Mouse (Mus musculus): ENCODE results near the gene Immp2l. TPM values are rescaled to one million over a fixed set of nuclear protein-coding genes. Genes with fewer than 3 reads are reported as not detected.

Immp2l gene
- polyA plus RNA-seq, 2 experiments: 6.9 to 10.6 TPM

DNA sequence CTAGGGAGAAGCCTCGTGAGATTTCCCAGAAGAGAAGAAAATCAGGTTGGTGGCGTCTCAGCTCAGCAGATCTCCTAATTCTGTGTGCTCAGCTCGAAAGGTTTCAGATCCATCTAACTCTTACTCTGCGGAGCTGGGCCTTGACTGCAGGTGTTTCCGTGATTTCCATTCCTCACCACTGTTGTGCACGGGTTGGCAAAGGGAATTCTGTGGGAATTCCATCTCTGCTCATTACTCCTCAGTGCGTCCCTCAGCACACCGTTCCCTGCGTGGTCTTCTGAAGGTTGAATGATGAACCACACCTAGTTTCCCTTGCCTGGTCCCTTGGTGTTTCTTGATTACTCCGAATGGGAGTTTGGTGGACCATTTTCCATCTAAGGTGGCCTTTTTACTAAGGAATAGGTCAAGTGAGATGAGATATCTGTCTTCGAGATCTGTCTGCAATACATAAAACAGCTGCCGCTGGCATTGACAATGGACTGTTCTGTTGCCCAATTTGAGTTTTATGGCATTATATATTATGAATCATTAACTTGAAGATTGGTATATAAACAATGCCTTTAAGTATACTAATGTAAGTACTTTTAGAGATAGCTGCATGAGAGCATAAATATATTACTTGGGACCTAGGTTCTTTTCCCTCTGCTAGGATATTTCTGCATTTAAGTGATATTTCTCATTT, 23.3 kb downstream of the Immp2l start:
- 90% methylated on average over 12 of the region's 12 CpGs for WGBS
- H3K4me3 ChIP-seq (replicated peaks; ENCODE audit: low read length): no peak overlapping the region
- no peaks in the 10 kb centered on the region for H3K27me3 ChIP-seq (ENCODE audit: control insufficient read depth, insufficient read depth, low read length)
- TF ChIP-seq POLR2A (IDR thresholded peaks at IDR 0.05; ENCODE audit: borderline replicate concordance, extremely low read depth, insufficient read depth, insufficient read length): no peak
- H3K9ac ChIP-seq (ENCODE audit: low read depth, low read length, severe bottlenecking): no peak overlapping the region
- no peaks in the 10 kb centered on the region for H3K9me3 ChIP-seq (ENCODE audit: control insufficient read depth, low read length)
- no peak for ATAC-seq (ENCODE audit: low FRiP score, low read depth)
- no peak overlapping the region for H3K27ac ChIP-seq (replicated peaks; ENCODE audit: low read depth, low read length)
- no peak overlapping the region for H3K4me2 ChIP-seq (replicated peaks; ENCODE audit: low read depth, low read length, severe bottlenecking)
- no peaks in the 10 kb centered on the region for H3K4me1 ChIP-seq (ENCODE audit: control insufficient read depth, insufficient read depth, low read length)
- no peaks in the 10 kb centered on the region for H3K36me3 ChIP-seq (ENCODE audit: control insufficient read depth, insufficient read depth, low read length)
- DNase-seq (ENCODE audit: low spot score): no peak

DNA sequence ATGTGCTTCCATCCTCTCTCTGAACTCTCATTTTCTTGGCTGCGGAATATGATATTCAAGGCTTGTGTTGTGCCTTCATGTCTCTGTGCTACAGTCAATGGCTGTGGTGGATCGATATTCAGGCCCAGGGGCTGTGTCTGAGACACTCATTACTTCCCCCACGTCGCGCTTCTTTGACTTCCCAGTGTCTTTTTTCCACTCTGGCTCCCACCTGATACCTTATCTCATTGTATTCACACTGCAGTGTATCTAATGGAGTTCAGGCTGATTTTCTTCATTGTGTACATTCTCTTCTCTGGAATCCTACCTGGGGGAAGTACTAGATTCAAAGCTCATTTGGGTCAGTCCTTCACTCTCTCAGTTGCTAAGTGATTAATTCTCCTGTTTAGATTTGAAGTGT, 27.1 kb downstream of the Immp2l start:
- no peak for ATAC-seq (ENCODE audit: low FRiP score, low read depth)
- no peak for TF ChIP-seq POLR2A (IDR thresholded peaks at IDR 0.05; ENCODE audit: borderline replicate concordance, extremely low read depth, insufficient read depth, insufficient read length)
- Histone ChIP-seq H3K4me3 (replicated peaks; ENCODE audit: low read length) (no peak overlapping the region), H3K36me3 (ENCODE audit: control insufficient read depth, insufficient read depth, low read length) (no peaks in the 10 kb centered on the region), H3K27me3 (ENCODE audit: control insufficient read depth, insufficient read depth, low read length) (no peaks in the 10 kb centered on the region), H3K27ac (replicated peaks; ENCODE audit: low read depth, low read length) (no peak overlapping the region), H3K4me1 (ENCODE audit: control insufficient read depth, insufficient read depth, low read length) (no peaks in the 10 kb centered on the region), H3K9ac (ENCODE audit: low read depth, low read length, severe bottlenecking) (no peak overlapping the region), H3K9me3 (ENCODE audit: control insufficient read depth, low read length) (no peaks in the 10 kb centered on the region), H3K4me2 (replicated peaks; ENCODE audit: low read depth, low read length, severe bottlenecking) (no peak overlapping the region)
- 81% methylated on average over 5 of the region's 5 CpGs for WGBS
- DNase-seq (ENCODE audit: low spot score): no peak

DNA sequence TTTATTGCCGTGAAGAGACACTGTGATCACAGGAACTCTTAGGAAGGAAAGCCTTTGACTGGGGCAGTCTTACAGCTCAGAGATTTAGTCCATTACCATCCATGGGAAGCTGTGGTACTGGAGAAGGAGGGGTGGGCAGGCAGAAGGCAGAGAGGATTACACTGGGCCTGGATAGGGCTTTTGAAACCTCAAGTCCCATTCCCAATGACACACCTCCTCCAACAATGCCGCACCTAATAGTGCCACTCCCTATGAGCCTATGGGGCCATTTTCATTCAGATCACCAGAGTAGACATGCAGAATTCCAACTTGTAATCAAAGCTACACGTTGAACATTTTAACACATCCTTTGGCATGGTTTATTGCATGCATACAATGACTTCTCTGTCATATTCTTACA, 29.0 kb downstream of the Immp2l start:
- Histone ChIP-seq H3K9me3 (ENCODE audit: control insufficient read depth, low read length) (no peaks in the 10 kb centered on the region), H3K9ac (ENCODE audit: low read depth, low read length, severe bottlenecking) (no peak overlapping the region), H3K27me3 (ENCODE audit: control insufficient read depth, insufficient read depth, low read length) (no peaks in the 10 kb centered on the region), H3K4me1 (ENCODE audit: control insufficient read depth, insufficient read depth, low read length) (no peaks in the 10 kb centered on the region), H3K27ac (replicated peaks; ENCODE audit: low read depth, low read length) (no peak overlapping the region), H3K4me3 (replicated peaks; ENCODE audit: low read length) (no peak overlapping the region), H3K36me3 (ENCODE audit: control insufficient read depth, insufficient read depth, low read length) (no peaks in the 10 kb centered on the region), H3K4me2 (replicated peaks; ENCODE audit: low read depth, low read length, severe bottlenecking) (no peak overlapping the region)
- ATAC-seq (ENCODE audit: low FRiP score, low read depth) (no peak), DNase-seq (ENCODE audit: low spot score) (no peak)
- 70% methylated on average over 3 of the region's 3 CpGs for WGBS
- TF ChIP-seq POLR2A (IDR thresholded peaks at IDR 0.05; ENCODE audit: borderline replicate concordance, extremely low read depth, insufficient read depth, insufficient read length): no peak

DNA sequence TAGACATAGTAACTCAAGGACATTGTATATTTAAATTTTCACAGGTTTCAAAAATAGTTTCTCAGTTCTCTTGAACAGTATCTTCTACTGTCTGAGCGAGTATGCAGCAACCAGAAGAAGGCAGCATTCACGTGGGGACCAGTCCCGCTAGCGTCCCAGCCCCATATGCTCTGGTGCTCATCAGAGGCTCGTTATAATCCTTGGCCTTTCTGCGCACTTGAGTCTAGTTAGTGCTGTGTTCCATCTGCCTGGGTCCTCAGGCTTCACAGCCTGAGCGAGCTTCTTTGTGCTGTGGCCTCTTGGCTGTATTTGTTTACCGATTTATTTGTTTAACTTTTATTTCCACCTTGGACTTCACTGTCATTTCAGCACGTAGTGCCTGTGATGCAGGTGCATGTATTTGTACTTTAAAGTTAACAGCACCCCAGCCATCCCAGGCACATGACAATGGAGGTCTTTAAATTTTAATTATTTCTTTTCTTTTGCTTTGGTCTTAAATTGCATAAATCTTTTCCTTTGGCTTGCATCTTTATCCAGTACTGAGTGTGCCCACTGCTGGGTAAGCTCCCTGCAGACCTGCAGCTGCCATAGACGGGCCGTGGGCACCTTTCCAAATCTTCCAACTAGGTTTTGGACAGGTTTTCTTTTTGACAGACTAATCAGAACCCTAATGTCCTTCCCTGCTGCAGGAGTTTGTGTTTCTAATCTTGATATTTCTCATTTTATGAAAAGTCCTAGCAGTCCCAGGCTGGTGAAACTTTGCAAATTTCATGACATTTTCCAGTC, 30.3 kb downstream of the Immp2l start:
- Histone ChIP-seq H3K9ac (ENCODE audit: low read depth, low read length, severe bottlenecking) (no peak overlapping the region), H3K4me2 (replicated peaks; ENCODE audit: low read depth, low read length, severe bottlenecking) (no peak overlapping the region), H3K27me3 (ENCODE audit: control insufficient read depth, insufficient read depth, low read length) (no peaks in the 10 kb centered on the region), H3K4me3 (replicated peaks; ENCODE audit: low read length) (no peak overlapping the region), H3K27ac (replicated peaks; ENCODE audit: low read depth, low read length) (no peak overlapping the region), H3K36me3 (ENCODE audit: control insufficient read depth, insufficient read depth, low read length) (no peaks in the 10 kb centered on the region), H3K4me1 (ENCODE audit: control insufficient read depth, insufficient read depth, low read length) (no peaks in the 10 kb centered on the region), H3K9me3 (ENCODE audit: control insufficient read depth, low read length) (no peaks in the 10 kb centered on the region)
- DNase-seq (ENCODE audit: low spot score): no peak
- ATAC-seq (ENCODE audit: low FRiP score, low read depth): no peak
- no peak for TF ChIP-seq POLR2A (IDR thresholded peaks at IDR 0.05; ENCODE audit: borderline replicate concordance, extremely low read depth, insufficient read depth, insufficient read length)
- WGBS: 73% methylated on average over 11 of the region's 11 CpGs

DNA sequence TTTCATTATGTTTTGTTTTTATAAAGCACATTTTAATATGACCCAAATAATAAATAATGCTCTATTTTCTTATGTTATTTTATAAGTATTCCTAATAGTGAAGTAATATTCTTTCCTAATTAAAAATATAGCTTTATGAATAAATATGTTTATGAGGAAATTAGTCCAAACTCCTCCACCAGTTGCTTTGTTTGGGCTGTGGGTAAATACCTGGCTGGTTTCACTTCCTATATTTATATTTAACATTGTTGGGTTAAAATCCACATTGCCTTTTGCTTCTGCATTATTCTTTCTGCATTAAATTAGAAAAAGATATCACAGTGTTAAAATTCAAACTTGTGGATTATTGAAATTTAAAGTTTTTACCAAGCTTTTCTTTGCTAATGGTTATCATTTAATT, 32.1 kb downstream of the Immp2l start:
- no peak for TF ChIP-seq POLR2A (IDR thresholded peaks at IDR 0.05; ENCODE audit: borderline replicate concordance, extremely low read depth, insufficient read depth, insufficient read length)
- no peak overlapping the region for H3K27ac ChIP-seq (replicated peaks; ENCODE audit: low read depth, low read length)
- H3K36me3 ChIP-seq (ENCODE audit: control insufficient read depth, insufficient read depth, low read length): no peaks in the 10 kb centered on the region
- H3K4me2 ChIP-seq (replicated peaks; ENCODE audit: low read depth, low read length, severe bottlenecking): no peak overlapping the region
- H3K27me3 ChIP-seq (ENCODE audit: control insufficient read depth, insufficient read depth, low read length): no peaks in the 10 kb centered on the region
- ATAC-seq (ENCODE audit: low FRiP score, low read depth) (no peak), DNase-seq (ENCODE audit: low spot score) (no peak)
- no peaks in the 10 kb centered on the region for H3K4me1 ChIP-seq (ENCODE audit: control insufficient read depth, insufficient read depth, low read length)
- H3K9me3 ChIP-seq (ENCODE audit: control insufficient read depth, low read length): no peaks in the 10 kb centered on the region
- no peak overlapping the region for H3K9ac ChIP-seq (ENCODE audit: low read depth, low read length, severe bottlenecking)
- H3K4me3 ChIP-seq (replicated peaks; ENCODE audit: low read length): no peak overlapping the region

Data from limb, embryonic 14.5 days (tissue).